Mouse (Mus musculus) activated CD4-positive, CD25-positive, alpha-beta regulatory T cell, adult 4 months (primary cell): ENCODE results near the gene Slc43a1. TPM values are rescaled to one million over a fixed set of nuclear protein-coding genes. Genes with fewer than 3 reads are reported as not detected.
"Not testable (repeated sequence)": the region's sequence is repeated elsewhere in the genome, so short reads cannot be mapped to it uniquely, and the experiment has no call there.

Experiments used
- ATAC-seq: one replicate; pipeline ENCODE4 v1.8.0; 2017
- polyA plus RNA-seq, 2 experiments: library from polyadenylated mRNA; unstranded; fragments of 100-300 nt; shearing (Covaris generic); gene quantifications; one replicate each; pipeline ENCODE4 v1.2.1; 2017

The Slc43a1 gene
- 1 to 10 TPM; 3.7 to 7.6 TPM for polyA plus RNA-seq

GRCm38 (mm10) chr2:84838593-84838949 is at the start of gene Slc43a1:
Gene Slc43a1 (plus strand): TSS chr2:84838850.
- no peak for ATAC-seq

- ATAC-seq, result no peak
Measured at GRCm38 (mm10) chr2:84790418-84790817, 48.2 kb upstream of the Slc43a1 start.

- ATAC-seq, result no peak
Measured at GRCm38 (mm10) chr2:84792516-84792915, 46.1 kb upstream of the Slc43a1 start.

GRCm38 (mm10) chr2:84793154-84793553 is 45.5 kb upstream of the Slc43a1 start:
- no peak for ATAC-seq

- no peak for ATAC-seq
Measured at GRCm38 (mm10) chr2:84793871-84794270, 44.8 kb upstream of the Slc43a1 start.

GRCm38 (mm10) chr2:84797833-84798492 is 40.7 kb upstream of the Slc43a1 start:
- ATAC-seq, result peak; percentile 55

- peak; percentile 34 for ATAC-seq
Measured at GRCm38 (mm10) chr2:84798493-84798921, 40.1 kb upstream of the Slc43a1 start, which contains the start of gene Ube2l6. Gene Ube2l6 (plus strand): TSS chr2:84798828.

GRCm38 (mm10) chr2:84799041-84799561 is 39.5 kb upstream of the Slc43a1 start:
- peak; percentile 84 for ATAC-seq

GRCm38 (mm10) chr2:84800304-84800703 is 38.3 kb upstream of the Slc43a1 start:
- ATAC-seq, result no peak

- ATAC-seq, result not testable (repeated sequence)
Measured at GRCm38 (mm10) chr2:84801223-84801622, 37.4 kb upstream of the Slc43a1 start.

GRCm38 (mm10) chr2:84803963-84804362 is 34.7 kb upstream of the Slc43a1 start:
- ATAC-seq, result no peak

GRCm38 (mm10) chr2:84806546-84806945 is 32.1 kb upstream of the Slc43a1 start:
- no peak for ATAC-seq

- no peak for ATAC-seq
Measured at GRCm38 (mm10) chr2:84809330-84809729, 29.3 kb upstream of the Slc43a1 start.

- ATAC-seq, result no peak
Measured at GRCm38 (mm10) chr2:84810526-84810885, 28.1 kb upstream of the Slc43a1 start.

GRCm38 (mm10) chr2:84810886-84811577 is 27.6 kb upstream of the Slc43a1 start:
- ATAC-seq, result peak; percentile 94

- no peak for ATAC-seq
Measured at GRCm38 (mm10) chr2:84811880-84812279, 26.8 kb upstream of the Slc43a1 start.

GRCm38 (mm10) chr2:84812676-84813075 is 26.0 kb upstream of the Slc43a1 start:
- no peak for ATAC-seq

GRCm38 (mm10) chr2:84819861-84820260 is 18.8 kb upstream of the Slc43a1 start:
- no peak for ATAC-seq

- ATAC-seq, result no peak
Measured at GRCm38 (mm10) chr2:84822552-84822951, 16.1 kb upstream of the Slc43a1 start, which contains the start of gene Smtnl1. Gene Smtnl1 (minus strand): TSS chr2:84822652.

- ATAC-seq, result no peak
Measured at GRCm38 (mm10) chr2:84823237-84823636, 15.4 kb upstream of the Slc43a1 start.

- ATAC-seq, result peak; percentile 86
Measured at GRCm38 (mm10) chr2:84826488-84827282, 12.0 kb upstream of the Slc43a1 start, which contains the start of gene Timm10. Gene Timm10 (plus strand): TSS chr2:84826997.

- ATAC-seq, result no peak
Measured at GRCm38 (mm10) chr2:84827283-84827920, 11.2 kb upstream of the Slc43a1 start.
